In the genomic region with DNA sequence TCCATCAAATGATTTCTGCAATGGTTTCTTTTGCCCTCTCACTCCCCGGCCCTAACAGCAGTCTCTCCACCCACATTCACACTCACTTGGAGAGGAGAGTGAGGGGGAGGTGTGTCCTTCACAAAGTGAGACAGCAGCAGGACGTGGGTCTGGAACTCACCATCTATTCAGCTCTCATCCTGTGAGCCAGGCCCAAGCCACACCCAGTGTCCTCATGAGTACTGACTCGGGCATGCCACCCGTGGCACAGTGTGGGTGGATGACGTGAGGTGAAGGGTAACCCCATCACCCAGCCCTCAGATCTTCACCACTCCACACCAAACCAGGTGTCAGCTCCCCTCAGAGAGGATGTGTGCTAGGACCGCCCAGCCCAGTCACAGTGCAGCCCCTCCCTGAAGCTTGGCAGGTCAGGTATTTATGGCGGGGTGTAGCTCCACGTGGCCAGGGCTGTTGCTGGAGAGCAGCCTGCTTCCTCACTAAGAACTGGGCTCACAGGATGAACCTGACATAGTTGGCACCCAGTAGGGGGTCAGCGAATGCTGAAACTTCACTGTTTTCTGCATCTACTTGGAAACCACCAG, we compare ENCODE assay signal across 9 mouse cellular contexts. TPM values are rescaled to one million over a fixed set of nuclear protein-coding genes. Genes with fewer than 3 reads are reported as not detected.
A peak's percentile ranks its signal among the peaks of the same experiment; 100 is the strongest.
DNase-seq lines count a peak whose midpoint lies in the region; ATAC-seq and TF ChIP-seq lines count a peak whose summit lies in the region.
"Had no signal": no experiment of that assay in that cellular context is flagged by ENCODE, and none has a peak within 500 bp of the region (broad histone marks: within the 10 kb centered on the region; RNA-seq: fewer than 3 reads in every experiment).

No protein-coding gene starts in this region.

- no peak overlapping the region for H3K9ac ChIP-seq in heart, embryonic 15.5 days
- H3K9ac ChIP-seq in forebrain, embryonic 12.5 days: no peak overlapping the region
- no peak overlapping the region for H3K9ac ChIP-seq in midbrain, embryonic 11.5 days (ENCODE audit: low read length)
- no peak overlapping the region for H3K9ac ChIP-seq in liver, postnatal 0 days (replicated peaks)
- H3K9ac ChIP-seq: liver, embryonic 14.5 days had no signal

- no peak for TF ChIP-seq CTCF in liver, postnatal 0 days (IDR thresholded peaks at IDR 0.05; ENCODE audit: low read depth)

- intact Hi-C loops in heart, postnatal 14 days (cut with DNase I): no loop called here

- no peak overlapping the region for H3K4me3 ChIP-seq in heart, embryonic 15.5 days
- no peak overlapping the region for H3K4me3 ChIP-seq in forebrain, embryonic 12.5 days (replicated peaks)
- H3K4me3 ChIP-seq in midbrain, embryonic 11.5 days (ENCODE audit: low read depth, low read length): no peak overlapping the region
- no peak overlapping the region for H3K4me3 ChIP-seq in liver, postnatal 0 days (ENCODE audit: low read depth, low read length)

- H3K27ac ChIP-seq in heart, embryonic 15.5 days: no peak overlapping the region
- H3K27ac ChIP-seq in forebrain, embryonic 12.5 days: peak overlapping the region; percentile 80
- peak overlapping the region; percentile 8; the same call in 1 of the 2 replicates for H3K27ac ChIP-seq in midbrain, embryonic 11.5 days (ENCODE audit: low read depth, low read length)
- no peak overlapping the region for H3K27ac ChIP-seq in liver, postnatal 0 days (ENCODE audit: low read depth)
- H3K27ac ChIP-seq: liver, embryonic 14.5 days had no signal

- TF ChIP-seq EP300 in liver, postnatal 0 days (IDR thresholded peaks at IDR 0.05; ENCODE audit: low read depth): no peak

- DNase-seq in heart, postnatal 14 days: no peak
- DNase-seq in midbrain, embryonic 11.5 days (ENCODE audit: low spot score, missing footprints): no peak
- no peak for DNase-seq in liver, postnatal 0 days
- DNase-seq in heart, adult 8-10 months (ENCODE audit: low spot score): no peak
- no peak for DNase-seq in lung, postnatal 25 days (ENCODE audit: low spot score)

- ATAC-seq in heart, embryonic 15.5 days (replicated peaks; ENCODE audit: insufficient number of reproducible peaks, insufficient read depth, low FRiP score, low read depth): 0 out of 2 replicates have a peak, but pooled peaks have one; percentile 23
- peak; percentile 92 for ATAC-seq in CD4-positive, CD25-positive, alpha-beta regulatory T cell, adult 4 months
- ATAC-seq in forebrain, embryonic 12.5 days (ENCODE audit: low FRiP score): 0 out of 2 replicates have a peak, but pooled peaks have one; percentile 28
- ATAC-seq in midbrain, embryonic 11.5 days (ENCODE audit: low FRiP score): peak; percentile 30; the same call in 1 of the 2 replicates
- ATAC-seq in liver, postnatal 0 days: no peak

- H3K9me3 ChIP-seq in heart, embryonic 15.5 days (replicated peaks): no peaks in the 10 kb centered on the region
- no peaks in the 10 kb centered on the region for H3K9me3 ChIP-seq in forebrain, embryonic 12.5 days
- H3K9me3 ChIP-seq in midbrain, embryonic 11.5 days (ENCODE audit: control insufficient read depth, low read length): no peaks in the 10 kb centered on the region
- H3K9me3 ChIP-seq in liver, postnatal 0 days (ENCODE audit: low read length): no peaks in the 10 kb centered on the region

- H3K4me2 ChIP-seq in heart, embryonic 15.5 days: no peak overlapping the region
- no peak overlapping the region for H3K4me2 ChIP-seq in forebrain, embryonic 12.5 days
- H3K4me2 ChIP-seq in midbrain, embryonic 11.5 days: no peak overlapping the region
- H3K4me2 ChIP-seq in liver, postnatal 0 days (ENCODE audit: low read depth, low read length): no peak overlapping the region

- no peaks in the 10 kb centered on the region for H3K27me3 ChIP-seq in heart, embryonic 15.5 days
- H3K27me3 ChIP-seq in forebrain, embryonic 12.5 days: no peaks in the 10 kb centered on the region
- H3K27me3 ChIP-seq in midbrain, embryonic 11.5 days (ENCODE audit: control insufficient read depth, insufficient read depth, low read length): no peaks in the 10 kb centered on the region
- no peaks in the 10 kb centered on the region for H3K27me3 ChIP-seq in liver, postnatal 0 days (ENCODE audit: insufficient read depth, low read length)

- WGBS in heart, embryonic 15.5 days: 48% methylated on average over 9 of the region's 9 CpGs
- 52% methylated on average over 9 of the region's 9 CpGs for WGBS in forebrain, embryonic 12.5 days
- WGBS in midbrain, embryonic 11.5 days: 70% methylated on average over 9 of the region's 9 CpGs
- 61% methylated on average over 9 of the region's 9 CpGs for WGBS in liver, postnatal 0 days (ENCODE audit: insufficient replicate concordance)

- H3K4me1 ChIP-seq in heart, embryonic 15.5 days (replicated peaks): peaks cover 29% of the 10 kb centered on the region
- peaks cover 50% of the 10 kb centered on the region for H3K4me1 ChIP-seq in forebrain, embryonic 12.5 days
- H3K4me1 ChIP-seq in midbrain, embryonic 11.5 days (ENCODE audit: control insufficient read depth, insufficient read depth, low read length): peaks cover 12% of the 10 kb centered on the region
- H3K4me1 ChIP-seq in liver, postnatal 0 days (ENCODE audit: insufficient read depth): no peaks in the 10 kb centered on the region

- no peaks in the 10 kb centered on the region for H3K36me3 ChIP-seq in heart, embryonic 15.5 days
- H3K36me3 ChIP-seq in forebrain, embryonic 12.5 days (replicated peaks): peaks cover 3% of the 10 kb centered on the region
- no peaks in the 10 kb centered on the region for H3K36me3 ChIP-seq in midbrain, embryonic 11.5 days (ENCODE audit: control insufficient read depth, insufficient read depth, low read length)
- no peaks in the 10 kb centered on the region for H3K36me3 ChIP-seq in liver, postnatal 0 days (replicated peaks; ENCODE audit: insufficient read depth, low read length)

RNA-seq across cellular contexts. Expression of a gene that starts 23.0 kb away (rescaled TPM):
- 2.5 and 4.2 TPM in 2 replicates for polyA plus RNA-seq in heart, embryonic 15.5 days (2015; fragmentation: Nextera tagmentation; extraction: Ambion mirVana)
- 1 to 10 TPM; 1.5 to 1.8 TPM for total RNA-seq in heart, postnatal 14 days (2021)
- 10 to 100 TPM in 1 of 2 experiments, 1 to 10 TPM in 1; 9.8 to 13.3 TPM for polyA plus RNA-seq in CD4-positive, CD25-positive, alpha-beta regulatory T cell, adult 4 months (2017; shearing (Covaris generic))
- 35.8 and 41.8 TPM in 2 replicates for polyA plus RNA-seq in forebrain, embryonic 12.5 days (2016; fragmentation: Nextera tagmentation; extraction: Ambion mirVana)
- 16.5 and 16.7 TPM in 2 replicates for polyA plus RNA-seq in midbrain, embryonic 11.5 days (2014; fragmentation: Nextera tagmentation; extraction: Ambion mirVana)
- 0.25 and 0.26 TPM in 2 replicates for polyA plus RNA-seq in liver, postnatal 0 days (2015; fragmentation: Nextera tagmentation; extraction: Ambion mirVana)
- 1 to 10 TPM; 1.3 to 2.7 (median 2.1) TPM for total RNA-seq in heart, adult 8-10 months (2022)

Comparison
In these comparisons a context has a peak if more than half of its experiments do, and no peak if none do; other contexts are left out.
1. H3K27ac ChIP-seq: peak in forebrain, embryonic 12.5 days (single experiment) and midbrain, embryonic 11.5 days (single experiment); none in heart, embryonic 15.5 days (single experiment) and liver, postnatal 0 days (single experiment).